Mouse (Mus musculus) lung, embryonic 15.5 days (tissue): ENCODE results near the gene Rpl18. TPM values are rescaled to one million over a fixed set of nuclear protein-coding genes. Genes with fewer than 3 reads are reported as not detected.

Source experiments
- ATAC-seq: fragments of 200-750 bp; cut with Nextera tagmentation; 2 replicates; pipeline ENCODE4 v1.8.0; 2017; ENCODE audit warnings: moderate number of reproducible peaks, borderline replicate concordance; ENCODE audit not compliant: low FRiP score, low TSS enrichment; ENCODE audit errors: extremely low read depth
- H3K27ac ChIP-seq: fragments of 300-500 bp; sonication (generic); 2 replicates; pipeline ENCODE4 v1.5.1; 2015; ENCODE audit warnings: moderate library complexity, mild to moderate bottlenecking, inconsistent platforms
- H3K27me3 ChIP-seq: fragments of 300-500 bp; sonication (generic); 2 replicates; pipeline ENCODE4 v1.6.1; 2015; ENCODE audit warnings: inconsistent platforms
- H3K36me3 ChIP-seq: fragments of 300-500 bp; sonication (generic); 2 replicates; pipeline ENCODE4 v1.6.1; 2015; ENCODE audit warnings: inconsistent platforms
- H3K4me1 ChIP-seq: fragments of 300-500 bp; sonication (generic); 2 replicates; pipeline ENCODE4 v1.6.1; 2015; ENCODE audit warnings: inconsistent platforms
- H3K4me2 ChIP-seq: fragments of 300-500 bp; sonication (generic); 2 replicates; pipeline ENCODE4 v1.6.1; 2015; ENCODE audit warnings: inconsistent platforms, mild to moderate bottlenecking, moderate library complexity
- H3K4me3 ChIP-seq: fragments of 300-500 bp; sonication (generic); 2 replicates; pipeline ENCODE4 v1.5.1; 2015; ENCODE audit warnings: mild to moderate bottlenecking, inconsistent platforms
- H3K9ac ChIP-seq: fragments of 300-500 bp; sonication (generic); 2 replicates; pipeline ENCODE4 v1.6.1; 2015; ENCODE audit warnings: inconsistent platforms
- H3K9me3 ChIP-seq: fragments of 300-500 bp; sonication (generic); 2 replicates; pipeline ENCODE4 v1.6.1; 2016; ENCODE audit warnings: inconsistent platforms
- WGBS: fragments of 180-500 bp; shearing (Covaris S2); methylation state at CpG from one replicate; pipeline ENCODE4 v1.1.7; 2015; 5-methylcytosine and 5-hydroxymethylcytosine counted together
- polyA plus RNA-seq: library from polyadenylated mRNA; unstranded; fragments of >200 nt; fragmentation: Nextera tagmentation; extraction: Ambion mirVana; gene quantifications from 2 replicates; pipeline ENCODE4 v1.2.1, GENCODE M21; 2015

The Rpl18 gene
- polyA plus RNA-seq, 1 experiment from 2014 or later = 1,016 TPM

GRCm38 (mm10) chr7:45747450-45747849 is 32.2 kb downstream of the Rpl18 start:
- no peaks in the 10 kb centered on the region for H3K27me3 ChIP-seq
- H3K27ac ChIP-seq = no peak overlapping the region
- H3K36me3 ChIP-seq = no peaks in the 10 kb centered on the region
- 89% methylated on average over 5 of the region's 5 CpGs for WGBS
- H3K4me3 ChIP-seq = no peak overlapping the region
- H3K4me1 ChIP-seq = peaks cover 5% of the 10 kb centered on the region; the same call in 1 of the 2 replicates
- H3K9me3 ChIP-seq = no peaks in the 10 kb centered on the region
- ATAC-seq = no peak
- H3K4me2 ChIP-seq = no peak overlapping the region
- no peak overlapping the region for H3K9ac ChIP-seq

GRCm38 (mm10) chr7:45748110-45748509 is 32.9 kb downstream of the Rpl18 start:
- H3K4me2 ChIP-seq = no peak overlapping the region
- no peaks in the 10 kb centered on the region for H3K36me3 ChIP-seq
- H3K27me3 ChIP-seq = no peaks in the 10 kb centered on the region
- no peak; the same call in 1 of the 2 replicates for ATAC-seq
- 55% methylated on average over 7 of the region's 7 CpGs for WGBS
- H3K4me3 ChIP-seq = no peak overlapping the region
- H3K4me1 ChIP-seq = peaks cover 5% of the 10 kb centered on the region; the same call in 1 of the 2 replicates
- no peaks in the 10 kb centered on the region for H3K9me3 ChIP-seq
- H3K9ac ChIP-seq = no peak overlapping the region
- H3K27ac ChIP-seq = no peak overlapping the region

GRCm38 (mm10) chr7:45749401-45749800 is 34.1 kb downstream of the Rpl18 start:
- Histone ChIP-seq H3K9ac (no peak overlapping the region), H3K9me3 (no peaks in the 10 kb centered on the region), H3K27ac (no peak overlapping the region), H3K4me3 (no peak overlapping the region), H3K4me1 (peaks cover 5% of the 10 kb centered on the region; the same call in 1 of the 2 replicates), H3K36me3 (no peaks in the 10 kb centered on the region), H3K4me2 (no peak overlapping the region), H3K27me3 (no peaks in the 10 kb centered on the region)
- no peak for ATAC-seq
- WGBS = 27% methylated on average over 8 of the region's 10 CpGs

- peaks cover 5% of the 10 kb centered on the region; the same call in 1 of the 2 replicates for H3K4me1 ChIP-seq
- H3K27ac ChIP-seq = no peak overlapping the region
- H3K4me2 ChIP-seq = no peak overlapping the region
- no peaks in the 10 kb centered on the region for H3K27me3 ChIP-seq
- 62% methylated on average over 9 of the region's 9 CpGs for WGBS
- H3K9ac ChIP-seq = no peak overlapping the region
- H3K36me3 ChIP-seq = no peaks in the 10 kb centered on the region
- no peak for ATAC-seq
- H3K4me3 ChIP-seq = no peak overlapping the region
- no peaks in the 10 kb centered on the region for H3K9me3 ChIP-seq
Observed at GRCm38 (mm10) chr7:45750162-45750561, 34.9 kb downstream of the Rpl18 start.

GRCm38 (mm10) chr7:45755703-45756102 is 40.4 kb downstream of the Rpl18 start:
- no peaks in the 10 kb centered on the region for H3K9me3 ChIP-seq
- WGBS = 49% methylated on average over 6 of the region's 6 CpGs
- no peak overlapping the region for H3K4me2 ChIP-seq
- H3K27ac ChIP-seq = no peak overlapping the region
- no peak overlapping the region for H3K9ac ChIP-seq
- no peak overlapping the region for H3K4me3 ChIP-seq
- H3K4me1 ChIP-seq = 0 out of 2 replicates have a peak, but pooled peaks cover 5% of the 10 kb centered on the region
- H3K27me3 ChIP-seq = peaks cover 25% of the 10 kb centered on the region
- H3K36me3 ChIP-seq = no peaks in the 10 kb centered on the region
- no peak for ATAC-seq

GRCm38 (mm10) chr7:45759400-45759799 is 44.1 kb downstream of the Rpl18 start:
- no peak overlapping the region for H3K9ac ChIP-seq
- peak overlapping the region; percentile 53 for H3K4me2 ChIP-seq
- WGBS = 5% methylated on average over 27 of the region's 27 CpGs
- peak overlapping the region; percentile 21 for H3K4me3 ChIP-seq
- no peaks in the 10 kb centered on the region for H3K9me3 ChIP-seq
- peak; percentile 88 for ATAC-seq
- 0 out of 2 replicates have a peak, but pooled peaks cover 5% of the 10 kb centered on the region for H3K4me1 ChIP-seq
- peaks cover 25% of the 10 kb centered on the region for H3K27me3 ChIP-seq
- H3K27ac ChIP-seq = peak overlapping the region; percentile 6
- H3K36me3 ChIP-seq = no peaks in the 10 kb centered on the region

GRCm38 (mm10) chr7:45760151-45760550 is 44.9 kb downstream of the Rpl18 start:
- Histone ChIP-seq H3K9me3 (no peaks in the 10 kb centered on the region), H3K4me2 (no peak overlapping the region), H3K27ac (no peak overlapping the region), H3K36me3 (no peaks in the 10 kb centered on the region), H3K27me3 (peaks cover 25% of the 10 kb centered on the region), H3K4me3 (no peak overlapping the region), H3K9ac (no peak overlapping the region), H3K4me1 (0 out of 2 replicates have a peak, but pooled peaks cover 5% of the 10 kb centered on the region)
- 57% methylated on average over 5 of the region's 5 CpGs for WGBS
- no peak for ATAC-seq

GRCm38 (mm10) chr7:45765995-45766394 is 50.7 kb downstream of the Rpl18 start:
- Histone ChIP-seq H3K36me3 (no peaks in the 10 kb centered on the region), H3K9ac (no peak overlapping the region)
- 41% methylated on average over 8 of the region's 8 CpGs for WGBS

GRCm38 (mm10) chr7:45766764-45767163 is 51.5 kb downstream of the Rpl18 start:
- no peaks in the 10 kb centered on the region for H3K36me3 ChIP-seq
- no peak overlapping the region; the same call in 1 of the 2 replicates for H3K4me2 ChIP-seq
- WGBS = 15% methylated on average over 8 of the region's 8 CpGs
- no peaks in the 10 kb centered on the region for H3K27me3 ChIP-seq
- no peak overlapping the region for H3K4me3 ChIP-seq
- ATAC-seq = peak; percentile 46; the same call in 1 of the 2 replicates
- no peaks in the 10 kb centered on the region for H3K9me3 ChIP-seq
- H3K9ac ChIP-seq = no peak overlapping the region
- H3K4me1 ChIP-seq = peaks cover 5% of the 10 kb centered on the region
- peak overlapping the region; percentile 55; the same call in 1 of the 2 replicates for H3K27ac ChIP-seq

More at GRCm38 (mm10) chr7:45765995-45766394, 50.7 kb downstream of the Rpl18 start:
- Histone ChIP-seq H3K4me2 (no peak overlapping the region), H3K9me3 (no peaks in the 10 kb centered on the region), H3K27ac (no peak overlapping the region), H3K4me3 (no peak overlapping the region), H3K4me1 (peaks cover 5% of the 10 kb centered on the region), H3K27me3 (no peaks in the 10 kb centered on the region; the same call in 1 of the 2 replicates)
- ATAC-seq = no peak

GRCm38 (mm10) chr7:45767500-45767899 is 52.2 kb downstream of the Rpl18 start:
- no peak overlapping the region for H3K9ac ChIP-seq
- H3K27ac ChIP-seq = 0 out of 2 replicates have a peak overlapping the region, but pooled peaks have one; percentile 55
- no peak overlapping the region for H3K4me3 ChIP-seq
- peaks cover 5% of the 10 kb centered on the region for H3K4me1 ChIP-seq
- 88% methylated on average over 6 of the region's 6 CpGs for WGBS
- no peaks in the 10 kb centered on the region for H3K9me3 ChIP-seq
- no peaks in the 10 kb centered on the region for H3K27me3 ChIP-seq
- H3K4me2 ChIP-seq = no peak overlapping the region
- H3K36me3 ChIP-seq = no peaks in the 10 kb centered on the region
- no peak for ATAC-seq
